10 mouse cellular contexts compared by ENCODE assay signal in the genomic region with DNA sequence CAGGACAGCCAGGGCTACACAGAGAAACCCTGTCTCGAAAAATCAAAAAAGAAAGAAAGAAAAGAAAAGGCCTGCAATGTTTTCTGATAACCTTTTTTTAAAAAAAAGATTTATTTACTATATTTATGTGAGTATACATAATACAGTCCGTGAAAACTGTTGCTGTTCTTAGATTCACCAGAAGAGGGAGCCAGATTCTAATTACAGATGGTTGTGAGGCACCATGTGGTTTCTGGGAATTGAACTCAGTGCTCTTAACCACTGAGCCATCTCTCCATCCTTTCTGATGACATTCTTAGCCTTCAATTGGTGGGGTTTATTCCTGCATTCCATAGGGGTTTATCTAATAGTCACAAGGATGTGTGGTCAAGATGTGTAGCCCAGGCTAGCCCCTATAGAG. TPM values are rescaled to one million over a fixed set of nuclear protein-coding genes. Genes with fewer than 3 reads are reported as not detected.
DNase-seq lines count a peak whose midpoint lies in the region; ATAC-seq and TF ChIP-seq lines count a peak whose summit lies in the region.
"Had no signal": no experiment of that assay in that cellular context is flagged by ENCODE, and none has a peak within 500 bp of the region (broad histone marks: within the 10 kb centered on the region; RNA-seq: fewer than 3 reads in every experiment).

No protein-coding gene starts in this region.

- H3K4me1 ChIP-seq in lung, embryonic 14.5 days (ENCODE audit: insufficient read depth) = no peaks in the 10 kb centered on the region; the same call in 1 of the 2 replicates
- no peaks in the 10 kb centered on the region for H3K4me1 ChIP-seq in lung, adult 2 months (ENCODE audit: control insufficient read depth, insufficient read depth, low read length)

- DNase-seq in heart, adult 18-20 months = peak; percentile 50 to 84
- no peak for DNase-seq in heart, adult 11 months
- peak; percentile 88 for DNase-seq in lung, embryonic 14.5 days
- DNase-seq in lung, adult 2 months = no peak
- peak; percentile 83 for DNase-seq in ZHBTc4 (ENCODE audit: low read depth, low spot score)
- DNase-seq in lung, postnatal 14 days = peak; percentile 78
- no peak for DNase-seq in right cerebral cortex, postnatal 25 days
- DNase-seq in right cerebral cortex, postnatal 4 days = no peak

- H3K36me3 ChIP-seq in lung, embryonic 14.5 days (ENCODE audit: insufficient read depth) = no peaks in the 10 kb centered on the region

- H3K9me3 ChIP-seq in lung, embryonic 14.5 days (ENCODE audit: low read depth, low read length) = no peaks in the 10 kb centered on the region
- H3K9me3 ChIP-seq: megakaryocyte, embryonic 14.5 days had no signal

- WGBS in lung, embryonic 14.5 days = 6% methylated on average over 2 of the region's 2 CpGs
- 3% methylated on average over 2 of the region's 2 CpGs for WGBS in lung, adult 2 months

- H3K27me3 ChIP-seq in lung, embryonic 14.5 days (ENCODE audit: insufficient read depth, low read length) = no peaks in the 10 kb centered on the region
- H3K27me3 ChIP-seq: megakaryocyte, embryonic 14.5 days had no signal

- no peak for TF ChIP-seq POLR2A in lung, adult 2 months (IDR thresholded peaks at IDR 0.05; ENCODE audit: borderline replicate concordance, extremely low read depth, low read depth, low read length)

- ATAC-seq in lung, embryonic 14.5 days (ENCODE audit: insufficient read depth) = no peak

- no peak overlapping the region for H3K4me2 ChIP-seq in lung, embryonic 14.5 days

- H3K4me3 ChIP-seq in lung, embryonic 14.5 days (ENCODE audit: low read depth, low read length) = no peak overlapping the region
- no peak overlapping the region for H3K4me3 ChIP-seq in lung, adult 2 months (replicated peaks; ENCODE audit: extremely low read depth, low read depth, low read length)
- H3K4me3 ChIP-seq: megakaryocyte, embryonic 14.5 days had no signal

- TF ChIP-seq CTCF in lung, embryonic 14.5 days (IDR thresholded peaks at IDR 0.05; ENCODE audit: low read depth) = peak; percentile 74
- no peak for TF ChIP-seq CTCF in lung, adult 2 months (IDR thresholded peaks at IDR 0.05; ENCODE audit: insufficient read depth, low read length)

- no peak overlapping the region for H3K9ac ChIP-seq in lung, embryonic 14.5 days

- no peak overlapping the region for H3K27ac ChIP-seq in lung, embryonic 14.5 days (ENCODE audit: low read depth)

RNA-seq across cellular contexts. Expression of gene Lasp1, which starts 5.6 kb away (rescaled TPM):
- total RNA-seq in heart, adult 18-20 months (2021) = 10 to 100 TPM; 34.9 to 36.6 TPM
- 110 and 123 TPM in 2 replicates for polyA plus RNA-seq in lung, embryonic 14.5 days (2014; fragmentation: Nextera tagmentation; extraction: Ambion mirVana)
- polyA plus RNA-seq in lung, adult 2 months (2012; rRNA removed) = 120 and 137 TPM in 2 replicates

RNA-seq across cellular contexts. Expression of gene Rpl23, which starts 10.9 kb away (rescaled TPM):
- total RNA-seq in heart, adult 18-20 months (2021) = 100 to 1,000 TPM; 505 to 584 TPM
- 663 and 721 TPM in 2 replicates for polyA plus RNA-seq in lung, embryonic 14.5 days (2014; fragmentation: Nextera tagmentation; extraction: Ambion mirVana)
- 81.7 and 95.5 TPM in 2 replicates for polyA plus RNA-seq in lung, adult 2 months (2012; rRNA removed)

RNA-seq across cellular contexts. Expression of gene 1700001P01Rik, which starts 17.4 kb away (rescaled TPM):
- total RNA-seq in heart, adult 18-20 months (2021) = not detected
- polyA plus RNA-seq in lung, embryonic 14.5 days (2014; fragmentation: Nextera tagmentation; extraction: Ambion mirVana) = 0.32 TPM in 1 of 2 replicates, not detected in the other
- polyA plus RNA-seq in lung, adult 2 months (2012; rRNA removed) = 0.22 TPM in 1 of 2 replicates, not detected in the other
- total RNA-seq: heart, postnatal 36 days had no signal

RNA-seq across cellular contexts. Expression of gene Cwc25, which starts 26.8 kb away (rescaled TPM):
- total RNA-seq in heart, adult 18-20 months (2021) = 1 to 10 TPM; 6.4 to 8.4 TPM
- 13.3 and 14.2 TPM in 2 replicates for polyA plus RNA-seq in lung, embryonic 14.5 days (2014; fragmentation: Nextera tagmentation; extraction: Ambion mirVana)
- polyA plus RNA-seq in lung, adult 2 months (2012; rRNA removed) = 7.0 and 11.6 TPM in 2 replicates

RNA-seq across cellular contexts. Expression of gene B230217C12Rik, which starts 47.4 kb away (rescaled TPM):
- under 1 TPM; 0.51 to 0.55 TPM for total RNA-seq in heart, adult 18-20 months (2021)
- 6.1 and 6.8 TPM in 2 replicates for polyA plus RNA-seq in lung, embryonic 14.5 days (2014; fragmentation: Nextera tagmentation; extraction: Ambion mirVana)
- 2.8 and 4.5 TPM in 2 replicates for polyA plus RNA-seq in lung, adult 2 months (2012; rRNA removed)

Comparison
In these comparisons a context has a peak if more than half of its experiments do, and no peak if none do; other contexts are left out.
1. DNase-seq: peak in heart, adult 18-20 months (2 of 2), lung, embryonic 14.5 days (single experiment), ZHBTc4 (single experiment) and lung, postnatal 14 days (single experiment); none in heart, adult 11 months (single experiment), lung, adult 2 months (single experiment), right cerebral cortex, postnatal 25 days (single experiment) and right cerebral cortex, postnatal 4 days (single experiment).